14 mouse cellular contexts compared by ENCODE assay signal in the genomic region with DNA sequence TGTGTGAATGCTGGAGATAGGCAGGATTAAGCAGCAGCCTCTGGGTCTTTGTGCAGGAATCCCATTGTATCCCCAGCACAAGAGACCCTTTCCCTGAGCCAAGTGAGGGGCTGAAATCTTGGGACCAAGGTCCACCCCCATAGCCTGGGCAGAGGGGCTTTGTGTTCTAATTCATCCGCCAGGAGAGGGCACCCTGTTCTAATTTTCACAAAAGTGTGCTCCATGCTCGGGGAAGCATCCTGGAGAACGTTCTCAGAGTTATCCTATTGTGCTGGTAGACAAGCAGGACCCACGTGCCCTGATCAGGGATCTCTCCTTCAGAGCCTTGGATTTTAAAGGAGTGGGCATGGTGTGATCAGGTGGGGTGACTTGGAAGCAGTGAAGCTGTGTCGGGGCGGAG.
DNase-seq lines count a peak whose midpoint lies in the region; ATAC-seq lines count a peak whose summit lies in the region.
"Had no signal": no experiment of that assay in that cellular context is flagged by ENCODE, and none has a peak within 500 bp of the region (broad histone marks: within the 10 kb centered on the region; RNA-seq: fewer than 3 reads in every experiment).

No protein-coding gene starts in this region.

- no peak overlapping the region for H3K4me2 ChIP-seq in hindbrain, embryonic 16.5 days (ENCODE audit: low read length)

- H3K4me1 ChIP-seq in hindbrain, embryonic 16.5 days (ENCODE audit: control insufficient read depth, insufficient read depth, low read depth, low read length): no peaks in the 10 kb centered on the region; the same call in 1 of the 2 replicates

- peak; percentile 7 to 9 for DNase-seq in frontal cortex, postnatal 36 days (ENCODE audit: low spot score in 2 of 2)
- DNase-seq in right cerebral cortex, adult 2 months (ENCODE audit: low spot score in 2 of 2): peak; percentile 39 to 57
- DNase-seq in right cerebral cortex, postnatal 25 days: no peak
- no peak for DNase-seq in adrenal gland, postnatal 14 days
- DNase-seq in ovary, postnatal 14 days (ENCODE audit: low spot score): no peak
- no peak for DNase-seq in kidney, postnatal 36 days
- DNase-seq: cerebellum, adult 11 months; gastrocnemius, postnatal 36 days; heart, postnatal 36 days; kidney, postnatal 14 days had no signal

- no peaks in the 10 kb centered on the region; the same call in 1 of the 2 replicates for H3K9me3 ChIP-seq in hindbrain, embryonic 16.5 days (ENCODE audit: control insufficient read depth, low read length)

- no peak overlapping the region for H3K9ac ChIP-seq in hindbrain, embryonic 16.5 days (ENCODE audit: low read depth, low read length)

- H3K4me3 ChIP-seq in hindbrain, embryonic 16.5 days (ENCODE audit: low read length): no peak overlapping the region

- no peaks in the 10 kb centered on the region for H3K27me3 ChIP-seq in hindbrain, embryonic 16.5 days (replicated peaks; ENCODE audit: control insufficient read depth, insufficient read depth, low read length)

- no peak overlapping the region for H3K27ac ChIP-seq in hindbrain, embryonic 16.5 days (ENCODE audit: low read depth, low read length)
- H3K27ac ChIP-seq: stomach, postnatal 0 days had no signal

- no peaks in the 10 kb centered on the region for H3K36me3 ChIP-seq in hindbrain, embryonic 16.5 days (ENCODE audit: control insufficient read depth, insufficient read depth, low read length)

- ATAC-seq in frontal cortex, adult (ENCODE audit: low TSS enrichment): no peak
- 0 out of 2 replicates have a peak, but pooled peaks have one; percentile 27 for ATAC-seq in hindbrain, embryonic 16.5 days
- ATAC-seq: activated CD4-positive, CD25-positive, alpha-beta regulatory T cell, adult 4 months had no signal

- 50% methylated on average over 6 of the region's 6 CpGs for WGBS in hindbrain, embryonic 16.5 days

Comparison
In these comparisons a context has a peak if more than half of its experiments do, and no peak if none do; other contexts are left out.
1. DNase-seq: peak in frontal cortex, postnatal 36 days (2 of 2) and right cerebral cortex, adult 2 months (2 of 2); none in right cerebral cortex, postnatal 25 days (single experiment), adrenal gland, postnatal 14 days (single experiment), ovary, postnatal 14 days (single experiment) and kidney, postnatal 36 days (0 of 2).